8 mouse cellular contexts compared by ENCODE assay signal in the genomic region with DNA sequence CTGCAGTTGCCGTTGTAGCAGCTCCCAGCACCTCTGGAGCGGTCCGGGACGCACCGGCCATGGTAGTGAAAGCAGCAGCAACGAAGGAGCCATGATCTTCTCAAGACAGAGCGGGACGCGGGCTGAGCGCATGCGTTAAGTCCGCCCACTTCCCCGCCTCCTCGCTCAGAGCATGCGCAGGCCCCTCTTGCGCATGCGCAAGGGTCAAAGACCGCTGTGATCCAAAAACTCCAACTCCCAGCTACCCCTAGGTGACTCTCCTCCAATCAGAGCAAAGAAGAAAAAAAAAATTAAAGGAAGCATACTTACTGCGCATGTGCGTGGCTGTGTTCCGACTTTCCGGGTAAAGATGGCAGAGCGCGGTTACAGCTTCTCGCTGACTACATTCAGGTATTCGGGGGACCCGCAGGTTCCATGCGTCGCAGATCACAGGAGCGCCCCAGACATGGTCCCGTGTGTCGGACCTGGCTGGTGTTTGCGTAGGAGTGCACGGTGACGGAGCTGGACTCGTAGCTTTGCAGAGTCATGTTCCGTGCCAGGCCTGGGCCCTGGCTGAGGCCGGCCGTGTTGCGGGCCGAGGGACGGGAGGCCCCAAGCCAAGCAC. TPM values are rescaled to one million over a fixed set of nuclear protein-coding genes. Genes with fewer than 3 reads are reported as not detected.
DNase-seq lines count a peak whose midpoint lies in the region; ATAC-seq lines count a peak whose summit lies in the region.

Mrpl32 (minus strand) TSS at position 240 of the 604 bp plus-strand sequence.
Psma2 (plus strand) TSS at position 315 of the 604 bp plus-strand sequence.

- WGBS in hindbrain, embryonic 12.5 days = under 1% methylated on average over 42 of the region's 42 CpGs

- H3K27me3 ChIP-seq in hindbrain, embryonic 12.5 days = no peaks in the 10 kb centered on the region

- peaks cover 20% of the 10 kb centered on the region for H3K36me3 ChIP-seq in hindbrain, embryonic 12.5 days

- peak; percentile 98 for ATAC-seq in hindbrain, embryonic 12.5 days (ENCODE audit: low FRiP score)

- no peaks in the 10 kb centered on the region for H3K9me3 ChIP-seq in hindbrain, embryonic 12.5 days (replicated peaks)

- H3K4me1 ChIP-seq in hindbrain, embryonic 12.5 days = peaks cover 7% of the 10 kb centered on the region; the same call in 1 of the 2 replicates

- DNase-seq in NIH3T3 (ENCODE audit: low read depth) = peak; percentile 99
- peak; percentile 97 to 98 for DNase-seq in cerebellum, postnatal 10 days
- DNase-seq in frontal cortex, postnatal 10 days (ENCODE audit: low spot score in 2 of 2) = peak; percentile 97 to 98
- peak; percentile 97 to 99 for DNase-seq in layer of hippocampus, postnatal 14 days (ENCODE audit: low spot score in 2 of 2)
- DNase-seq in lung, postnatal 14 days = peak; percentile 96
- DNase-seq in retina, adult 2 months (ENCODE audit: low read depth, low spot score) = peak; percentile 100
- peak; percentile 97 to 98 for DNase-seq in thymus, postnatal 36 days

- H3K9ac ChIP-seq in hindbrain, embryonic 12.5 days = peak within 1 kb of the TSS; percentile 86

- H3K4me3 ChIP-seq in hindbrain, embryonic 12.5 days = peak within 1 kb of the TSS; percentile 78

- H3K4me2 ChIP-seq in hindbrain, embryonic 12.5 days (replicated peaks) = peak within 1 kb of the TSS; percentile 75

- H3K27ac ChIP-seq in hindbrain, embryonic 12.5 days = peak within 1 kb of the TSS; percentile 72

RNA-seq across cellular contexts. Expression of gene Mrpl32, which starts in this region (rescaled TPM):
- 112 TPM in 2 replicates for polyA plus RNA-seq in hindbrain, embryonic 12.5 days (2016; fragmentation: Nextera tagmentation; extraction: Ambion mirVana)
- total RNA-seq in layer of hippocampus, postnatal 14 days (2021) = 10 to 100 TPM; 29.9 to 41.8 TPM

RNA-seq across cellular contexts. Expression of gene Psma2, which starts in this region (rescaled TPM):
- polyA plus RNA-seq in hindbrain, embryonic 12.5 days (2016; fragmentation: Nextera tagmentation; extraction: Ambion mirVana) = 154 and 170 TPM in 2 replicates
- total RNA-seq in layer of hippocampus, postnatal 14 days (2021) = 10 to 100 TPM; 61.1 to 67.7 TPM

Comparison
In these comparisons a context has a peak if more than half of its experiments do, and no peak if none do; other contexts are left out.
1. Peak in every context shown above with its lines: DNase-seq, ATAC-seq, H3K4me3 ChIP-seq and H3K27ac ChIP-seq.